Mouse (Mus musculus) thymus, postnatal 0 days (tissue): ENCODE results near the gene Xxylt1. TPM values are rescaled to one million over a fixed set of nuclear protein-coding genes. Genes with fewer than 3 reads are reported as not detected.
A peak's percentile ranks its signal among the peaks of the same experiment; 100 is the strongest.

Experiments used
- DNase-seq: peaks from one replicate; pipeline ENCODE4 v3.0.0-alpha.2; 2015; ENCODE audit warnings: low spot score
- polyA plus RNA-seq: library from polyadenylated mRNA; unstranded; fragments of >200 nt; fragmentation: Nextera tagmentation; extraction: Ambion mirVana; gene quantifications from 2 replicates; pipeline ENCODE4 v1.2.1, GENCODE M21; 2015

The Xxylt1 gene
- polyA plus RNA-seq, 1 experiment from 2014 or later: 9.0 TPM

- no peak for DNase-seq
These were observed 121.0 kb downstream of the Xxylt1 start for GRCm38 (mm10) chr16:30960266-30960665.

GRCm38 (mm10) chr16:30959692-30960091 is 121.5 kb downstream of the Xxylt1 start:
- no peak for DNase-seq

- DNase-seq: no peak
These were observed 125.1 kb downstream of the Xxylt1 start for GRCm38 (mm10) chr16:30956141-30956540.

- no peak for DNase-seq
These were observed 132.6 kb downstream of the Xxylt1 start for GRCm38 (mm10) chr16:30948636-30949035.

GRCm38 (mm10) chr16:30948216-30948615 is 133.0 kb downstream of the Xxylt1 start:
- DNase-seq: peak; percentile 43

- DNase-seq: no peak
These were observed 136.3 kb downstream of the Xxylt1 start for GRCm38 (mm10) chr16:30944886-30945285.

GRCm38 (mm10) chr16:30943919-30944318 is 137.3 kb downstream of the Xxylt1 start:
- DNase-seq: no peak

GRCm38 (mm10) chr16:30940699-30941098 is 140.5 kb downstream of the Xxylt1 start:
- peak; percentile 32 for DNase-seq

- no peak for DNase-seq
These were observed 141.3 kb downstream of the Xxylt1 start for GRCm38 (mm10) chr16:30939903-30940302.

GRCm38 (mm10) chr16:30939210-30939609 is 142.0 kb downstream of the Xxylt1 start:
- peak; percentile 27 for DNase-seq

- no peak for DNase-seq
These were observed 142.6 kb downstream of the Xxylt1 start for GRCm38 (mm10) chr16:30938664-30939063.

- DNase-seq: no peak
These were observed 143.6 kb downstream of the Xxylt1 start for GRCm38 (mm10) chr16:30937665-30938064.

GRCm38 (mm10) chr16:30936471-30936870 is 144.8 kb downstream of the Xxylt1 start:
- DNase-seq: no peak

GRCm38 (mm10) chr16:30936012-30936461 is 145.2 kb downstream of the Xxylt1 start:
- no peak for DNase-seq

- DNase-seq: no peak
These were observed 146.1 kb downstream of the Xxylt1 start for GRCm38 (mm10) chr16:30934967-30935690.

GRCm38 (mm10) chr16:30934205-30934780 is 146.9 kb downstream of the Xxylt1 start:
- DNase-seq: no peak

- no peak for DNase-seq
These were observed 147.9 kb downstream of the Xxylt1 start for GRCm38 (mm10) chr16:30933366-30933765.

GRCm38 (mm10) chr16:30932791-30933190 is 148.4 kb downstream of the Xxylt1 start:
- DNase-seq: no peak

- no peak for DNase-seq
These were observed 149.0 kb downstream of the Xxylt1 start for GRCm38 (mm10) chr16:30932196-30932595.

- no peak for DNase-seq
These were observed 152.1 kb downstream of the Xxylt1 start for GRCm38 (mm10) chr16:30929165-30929564.

GRCm38 (mm10) chr16:30928076-30928750 is 153.0 kb downstream of the Xxylt1 start:
- DNase-seq: no peak

GRCm38 (mm10) chr16:30925496-30925895 is 155.7 kb downstream of the Xxylt1 start:
- no peak for DNase-seq
